Mouse (Mus musculus): ENCODE measurements around the gene Ldb2. TPM values are rescaled to one million over a fixed set of nuclear protein-coding genes. Genes with fewer than 3 reads are reported as not detected.

The Ldb2 gene
- polyA plus RNA-seq, 1 experiment from 2014 or later, result 24.9 TPM

- 83% methylated on average over 1 of the region's 1 CpGs for WGBS
- Histone ChIP-seq H3K9me3 (ENCODE audit: control insufficient read depth, low read length) (no peaks in the 10 kb centered on the region), H3K4me3 (ENCODE audit: low read depth, low read length) (no peak overlapping the region), H3K4me2 (ENCODE audit: low read depth) (no peak overlapping the region), H3K36me3 (ENCODE audit: control insufficient read depth, insufficient read depth, low read length) (no peaks in the 10 kb centered on the region), H3K9ac (ENCODE audit: low read length) (no peak overlapping the region), H3K4me1 (ENCODE audit: control insufficient read depth, insufficient read depth, low read length) (no peaks in the 10 kb centered on the region), H3K27me3 (ENCODE audit: control insufficient read depth, insufficient read depth, low read length) (no peaks in the 10 kb centered on the region), H3K27ac (ENCODE audit: low read depth, low read length) (no peak overlapping the region)
- DNase-seq (ENCODE audit: low spot score) (no peak), ATAC-seq (ENCODE audit: insufficient read depth, low FRiP score, low TSS enrichment) (no peak)
Measured at GRCm38 (mm10) chr5:44601340-44601739, 198.1 kb downstream of the Ldb2 start.

DNA sequence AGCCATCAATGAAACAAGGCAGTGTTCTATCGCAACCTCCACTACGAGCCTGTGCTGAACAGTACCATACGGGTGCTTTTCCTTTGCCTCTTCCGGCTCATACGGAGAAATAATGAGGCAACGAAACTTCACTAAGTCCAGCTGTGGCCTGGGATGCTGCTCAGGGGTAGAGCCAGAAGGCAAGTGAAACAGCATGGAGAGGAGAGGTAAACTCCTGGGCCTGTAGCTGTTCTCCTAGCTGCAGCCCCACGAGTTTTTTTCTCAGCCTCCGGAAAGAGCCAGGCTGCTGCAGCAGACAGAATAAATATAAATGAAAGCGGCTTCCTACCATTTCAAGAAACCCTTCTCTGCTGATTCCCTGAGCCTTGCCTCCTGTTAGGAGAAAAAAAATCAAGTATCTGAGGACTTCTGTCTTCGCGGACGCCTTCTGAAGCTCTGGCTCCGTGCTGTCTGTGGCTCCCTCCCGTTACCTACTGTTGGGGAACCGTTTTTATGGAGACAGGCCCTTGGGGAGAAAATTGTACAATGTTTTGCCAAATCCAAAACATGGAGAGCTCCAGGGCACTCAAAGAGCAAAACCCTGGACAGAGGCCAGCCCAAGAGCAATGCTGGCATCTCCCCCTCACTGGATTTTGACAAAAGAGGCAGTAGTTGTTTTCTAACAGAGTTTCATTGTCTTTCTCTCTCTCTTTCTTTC lies 205.8 kb downstream of the Ldb2 start:
- no peaks in the 10 kb centered on the region for H3K27me3 ChIP-seq (ENCODE audit: control insufficient read depth, insufficient read depth, low read length)
- H3K36me3 ChIP-seq (ENCODE audit: control insufficient read depth, insufficient read depth, low read length), result no peaks in the 10 kb centered on the region
- WGBS, result 76% methylated on average over 15 of the region's 15 CpGs
- no peak overlapping the region for H3K4me2 ChIP-seq (ENCODE audit: low read depth)
- no peaks in the 10 kb centered on the region for H3K9me3 ChIP-seq (ENCODE audit: control insufficient read depth, low read length)
- H3K9ac ChIP-seq (ENCODE audit: low read length), result no peak overlapping the region
- DNase-seq (ENCODE audit: low spot score) (no peak), ATAC-seq (ENCODE audit: insufficient read depth, low FRiP score, low TSS enrichment) (no peak)
- H3K4me1 ChIP-seq (ENCODE audit: control insufficient read depth, insufficient read depth, low read length), result no peaks in the 10 kb centered on the region
- no peak overlapping the region for H3K4me3 ChIP-seq (ENCODE audit: low read depth, low read length)
- H3K27ac ChIP-seq (ENCODE audit: low read depth, low read length), result no peak overlapping the region

DNA sequence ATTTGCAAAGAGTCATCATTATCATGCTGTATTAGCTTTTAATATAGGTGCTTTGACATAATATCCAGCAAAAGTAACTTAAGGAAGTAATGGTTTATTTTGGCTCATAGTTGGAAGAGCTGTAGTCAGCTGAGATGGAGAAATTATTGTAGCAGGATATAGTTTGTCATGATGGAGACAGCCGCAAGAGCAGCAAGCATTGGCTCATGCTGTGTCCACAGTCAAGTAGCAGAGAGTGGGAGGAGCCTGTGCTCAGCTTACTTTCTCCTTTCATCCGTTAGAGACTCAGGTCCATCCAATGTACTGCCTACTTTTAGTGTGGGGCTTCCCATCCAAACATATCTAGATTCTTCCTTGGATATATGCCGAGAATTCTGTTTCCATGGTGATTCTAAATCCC lies 208.7 kb downstream of the Ldb2 start:
- Histone ChIP-seq H3K4me1 (ENCODE audit: control insufficient read depth, insufficient read depth, low read length) (no peaks in the 10 kb centered on the region), H3K36me3 (ENCODE audit: control insufficient read depth, insufficient read depth, low read length) (no peaks in the 10 kb centered on the region), H3K27me3 (ENCODE audit: control insufficient read depth, insufficient read depth, low read length) (no peaks in the 10 kb centered on the region), H3K9me3 (ENCODE audit: control insufficient read depth, low read length) (no peaks in the 10 kb centered on the region), H3K4me3 (ENCODE audit: low read depth, low read length) (no peak overlapping the region), H3K27ac (ENCODE audit: low read depth, low read length) (no peak overlapping the region), H3K4me2 (ENCODE audit: low read depth) (no peak overlapping the region), H3K9ac (ENCODE audit: low read length) (no peak overlapping the region)
- no peak for ATAC-seq (ENCODE audit: insufficient read depth, low FRiP score, low TSS enrichment)
- WGBS, result 83% methylated on average over 3 of the region's 3 CpGs
- no peak for DNase-seq (ENCODE audit: low spot score)

DNA sequence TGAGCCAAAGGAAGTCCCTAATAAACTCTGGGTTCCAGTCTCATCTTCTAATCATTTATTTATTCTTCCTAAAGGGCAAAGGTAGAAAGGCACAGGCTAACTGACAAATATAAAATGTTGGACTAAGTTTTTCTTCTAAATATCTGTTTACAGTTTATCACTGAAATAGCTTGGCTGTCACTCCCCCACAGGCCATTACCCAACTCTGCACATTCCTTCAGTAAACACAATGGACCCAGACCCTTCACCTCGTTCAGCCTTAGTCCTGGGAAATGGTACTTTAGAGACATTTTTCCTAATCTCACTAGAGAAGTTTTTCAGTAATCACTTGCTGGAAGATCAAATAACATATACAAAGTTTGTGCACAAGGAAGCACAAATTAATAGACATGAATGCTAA lies 210.2 kb downstream of the Ldb2 start:
- Histone ChIP-seq H3K4me3 (ENCODE audit: low read depth, low read length) (no peak overlapping the region), H3K36me3 (ENCODE audit: control insufficient read depth, insufficient read depth, low read length) (no peaks in the 10 kb centered on the region), H3K27ac (ENCODE audit: low read depth, low read length) (no peak overlapping the region), H3K4me2 (ENCODE audit: low read depth) (no peak overlapping the region), H3K9me3 (ENCODE audit: control insufficient read depth, low read length) (no peaks in the 10 kb centered on the region), H3K4me1 (ENCODE audit: control insufficient read depth, insufficient read depth, low read length) (no peaks in the 10 kb centered on the region), H3K9ac (ENCODE audit: low read length) (no peak overlapping the region), H3K27me3 (ENCODE audit: control insufficient read depth, insufficient read depth, low read length) (no peaks in the 10 kb centered on the region)
- no peak for ATAC-seq (ENCODE audit: insufficient read depth, low FRiP score, low TSS enrichment)
- WGBS, result 39% methylated on average over 1 of the region's 1 CpGs
- DNase-seq (ENCODE audit: low spot score), result no peak

DNA sequence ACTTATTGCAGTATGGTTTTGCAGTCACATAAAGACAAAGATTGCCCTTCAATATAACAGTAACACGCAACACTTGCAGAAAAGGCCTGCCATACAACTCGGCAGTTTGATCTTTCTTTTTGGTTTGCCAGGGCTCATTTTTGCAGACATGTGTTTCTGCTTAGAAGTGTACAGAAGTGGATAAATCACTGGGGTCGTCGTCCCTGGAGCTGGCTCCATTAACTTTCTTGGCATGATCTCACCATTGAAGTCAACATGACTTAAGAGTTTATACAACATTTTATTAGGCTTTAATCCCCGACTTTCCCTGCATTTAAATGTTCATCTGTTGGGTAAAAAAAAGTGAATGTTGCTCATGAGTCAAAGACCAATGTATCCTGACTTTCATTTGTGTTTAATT lies 212.9 kb downstream of the Ldb2 start:
- no peak overlapping the region for H3K27ac ChIP-seq (ENCODE audit: low read depth, low read length)
- no peaks in the 10 kb centered on the region for H3K27me3 ChIP-seq (ENCODE audit: control insufficient read depth, insufficient read depth, low read length)
- 59% methylated on average over 5 of the region's 5 CpGs for WGBS

GRCm38 (mm10) chr5:44579899-44580459 lies 219.5 kb downstream of the Ldb2 start:
- Histone ChIP-seq H3K36me3 (ENCODE audit: control insufficient read depth, insufficient read depth, low read length) (no peaks in the 10 kb centered on the region), H3K9ac (ENCODE audit: low read length) (no peak overlapping the region), H3K4me1 (ENCODE audit: control insufficient read depth, insufficient read depth, low read length) (no peaks in the 10 kb centered on the region), H3K9me3 (ENCODE audit: control insufficient read depth, low read length) (no peaks in the 10 kb centered on the region), H3K27me3 (ENCODE audit: control insufficient read depth, insufficient read depth, low read length) (no peaks in the 10 kb centered on the region), H3K4me3 (ENCODE audit: low read depth, low read length) (no peak overlapping the region), H3K4me2 (ENCODE audit: low read depth) (no peak overlapping the region), H3K27ac (ENCODE audit: low read depth, low read length) (no peak overlapping the region)
- ATAC-seq (ENCODE audit: insufficient read depth, low FRiP score, low TSS enrichment) (no peak), DNase-seq (ENCODE audit: low spot score) (no peak)
- 82% methylated on average over 10 of the region's 10 CpGs for WGBS

More for the DNA sequence above, 212.9 kb downstream of the Ldb2 start:
- ATAC-seq (ENCODE audit: insufficient read depth, low FRiP score, low TSS enrichment) (no peak), DNase-seq (ENCODE audit: low spot score) (no peak)
- H3K9ac ChIP-seq (ENCODE audit: low read length), result no peak overlapping the region
- no peaks in the 10 kb centered on the region for H3K9me3 ChIP-seq (ENCODE audit: control insufficient read depth, low read length)
- H3K4me2 ChIP-seq (ENCODE audit: low read depth), result no peak overlapping the region
- H3K36me3 ChIP-seq (ENCODE audit: control insufficient read depth, insufficient read depth, low read length), result no peaks in the 10 kb centered on the region
- no peak overlapping the region for H3K4me3 ChIP-seq (ENCODE audit: low read depth, low read length)
- no peaks in the 10 kb centered on the region for H3K4me1 ChIP-seq (ENCODE audit: control insufficient read depth, insufficient read depth, low read length)

GRCm38 (mm10) chr5:44576682-44577349 lies 222.7 kb downstream of the Ldb2 start:
- Histone ChIP-seq H3K27me3 (ENCODE audit: control insufficient read depth, insufficient read depth, low read length) (no peaks in the 10 kb centered on the region), H3K4me3 (ENCODE audit: low read depth, low read length) (no peak overlapping the region), H3K9ac (ENCODE audit: low read length) (no peak overlapping the region), H3K36me3 (ENCODE audit: control insufficient read depth, insufficient read depth, low read length) (no peaks in the 10 kb centered on the region), H3K9me3 (ENCODE audit: control insufficient read depth, low read length) (no peaks in the 10 kb centered on the region), H3K4me2 (ENCODE audit: low read depth) (no peak overlapping the region), H3K4me1 (ENCODE audit: control insufficient read depth, insufficient read depth, low read length) (no peaks in the 10 kb centered on the region), H3K27ac (ENCODE audit: low read depth, low read length) (no peak overlapping the region)
- DNase-seq (ENCODE audit: low spot score), result no peak
- no peak for ATAC-seq (ENCODE audit: insufficient read depth, low FRiP score, low TSS enrichment)
- WGBS, result 80% methylated on average over 2 of the region's 2 CpGs

DNA sequence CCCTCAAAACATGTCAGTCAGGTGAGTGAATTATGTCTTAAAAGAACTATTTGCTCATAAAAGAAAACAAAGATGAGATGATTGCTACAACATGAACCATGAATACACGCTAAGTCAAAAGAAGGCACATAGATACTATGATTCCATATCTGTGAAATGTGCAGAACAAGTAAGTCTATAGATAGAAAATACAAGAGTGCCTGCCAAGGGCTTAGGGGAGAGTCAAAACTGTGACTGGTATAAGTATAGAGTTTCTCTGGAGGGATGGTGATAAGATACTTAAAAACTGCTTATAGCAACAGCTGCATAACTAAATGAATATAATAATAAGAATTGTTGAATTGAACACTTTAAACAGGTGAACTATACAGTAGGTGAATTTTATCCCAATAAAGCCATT lies 224.8 kb downstream of the Ldb2 start:
- Histone ChIP-seq H3K9me3 (ENCODE audit: control insufficient read depth, low read length) (no peaks in the 10 kb centered on the region), H3K27me3 (ENCODE audit: control insufficient read depth, insufficient read depth, low read length) (no peaks in the 10 kb centered on the region), H3K4me3 (ENCODE audit: low read depth, low read length) (no peak overlapping the region), H3K36me3 (ENCODE audit: control insufficient read depth, insufficient read depth, low read length) (no peaks in the 10 kb centered on the region), H3K27ac (ENCODE audit: low read depth, low read length) (no peak overlapping the region), H3K4me2 (ENCODE audit: low read depth) (no peak overlapping the region), H3K4me1 (ENCODE audit: control insufficient read depth, insufficient read depth, low read length) (no peaks in the 10 kb centered on the region), H3K9ac (ENCODE audit: low read length) (no peak overlapping the region)
- ATAC-seq (ENCODE audit: insufficient read depth, low FRiP score, low TSS enrichment), result no peak
- DNase-seq (ENCODE audit: low spot score), result no peak
- 92% methylated on average over 1 of the region's 1 CpGs for WGBS
